In the genomic region with DNA sequence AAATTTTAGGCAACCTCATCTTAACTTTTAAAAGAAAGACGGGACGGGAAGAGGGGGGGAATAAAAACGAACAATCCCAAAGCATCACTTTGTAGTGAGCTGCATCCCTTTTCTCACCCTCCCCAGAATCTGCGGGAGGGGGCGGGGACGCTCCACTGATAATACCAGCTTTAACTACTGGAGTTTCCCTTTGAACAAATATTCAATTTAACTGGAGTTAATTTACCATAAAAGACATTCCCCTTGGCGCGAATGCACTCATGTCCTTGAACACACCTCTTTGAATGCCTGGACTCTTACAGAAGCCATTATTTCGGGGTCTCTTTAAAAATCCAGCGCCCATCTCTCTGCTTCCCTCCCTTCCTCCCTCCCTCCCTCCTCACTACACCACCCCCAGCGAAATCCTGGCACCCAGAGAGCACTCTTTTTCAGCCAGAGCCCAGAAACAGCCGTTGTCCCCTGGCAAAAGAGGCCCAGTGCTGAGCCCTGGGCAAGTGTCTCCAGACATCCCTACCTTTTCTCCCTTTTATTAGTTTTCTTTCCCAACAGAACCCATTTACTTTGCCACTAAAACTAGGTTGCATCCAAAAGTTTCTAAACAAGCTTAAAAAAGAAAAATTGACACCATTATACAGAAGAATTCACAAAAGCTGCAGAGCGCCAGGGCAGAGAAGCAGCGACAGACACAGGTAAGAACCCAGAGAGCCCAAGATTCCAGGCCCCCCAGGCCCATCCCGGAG, we compare ENCODE assay signal across 8 mouse cellular contexts.
DNase-seq lines count a peak whose midpoint lies in the region; ATAC-seq and TF ChIP-seq lines count a peak whose summit lies in the region.

No protein-coding gene starts in this region.

- peak overlapping the region; percentile 99 for H3K27ac ChIP-seq in liver, adult 2 months (replicated peaks; ENCODE audit: insufficient read depth, low read depth, low read length)
- H3K27ac ChIP-seq in heart, postnatal 0 days (ENCODE audit: low read depth): peak overlapping the region; percentile 100
- H3K27ac ChIP-seq in limb, embryonic 13.5 days: peak overlapping the region; percentile 100
- H3K27ac ChIP-seq in neural tube, embryonic 14.5 days (ENCODE audit: low read depth, low read length): peak overlapping the region; percentile 99

- peak overlapping the region; percentile 95 for H3K4me2 ChIP-seq in heart, postnatal 0 days (ENCODE audit: low read depth, low read length)
- peak overlapping the region; percentile 87 for H3K4me2 ChIP-seq in limb, embryonic 13.5 days (replicated peaks)
- peak overlapping the region; percentile 93 for H3K4me2 ChIP-seq in neural tube, embryonic 14.5 days (ENCODE audit: low read depth, low read length)

- H3K36me3 ChIP-seq in liver, adult 2 months (ENCODE audit: control insufficient read depth, insufficient read depth, low read length): no peaks in the 10 kb centered on the region
- no peaks in the 10 kb centered on the region for H3K36me3 ChIP-seq in heart, postnatal 0 days (replicated peaks; ENCODE audit: control insufficient read depth, insufficient read depth, low read length)
- H3K36me3 ChIP-seq in limb, embryonic 13.5 days: no peaks in the 10 kb centered on the region
- H3K36me3 ChIP-seq in neural tube, embryonic 14.5 days (ENCODE audit: control insufficient read depth, insufficient read depth, low read length): no peaks in the 10 kb centered on the region

- DNase-seq in liver, adult 2 months (ENCODE audit: extremely low read depth, low read depth, low spot score): peak; percentile 78
- no peak for DNase-seq in liver
- peak; percentile 30 for DNase-seq in embryo, embryonic 9.5 days (ENCODE audit: extremely low spot score)
- peak; percentile 56 for DNase-seq in heart, postnatal 0 days (ENCODE audit: low spot score)
- no peak for DNase-seq in right cerebral cortex, adult 2 months (ENCODE audit: low spot score in 2 of 2)
- no peak for DNase-seq in spleen, adult 12 weeks (ENCODE audit: low spot score)

- no peak for ATAC-seq in heart, postnatal 0 days (ENCODE audit: insufficient read depth, low read depth)
- no peak for ATAC-seq in limb, embryonic 13.5 days (ENCODE audit: low FRiP score, low read depth)
- ATAC-seq in neural tube, embryonic 14.5 days (ENCODE audit: low read depth): no peak

- peaks cover 6% of the 10 kb centered on the region for H3K79me2 ChIP-seq in liver, adult 2 months (ENCODE audit: control insufficient read depth, insufficient read depth, low read length)

- H3K9ac ChIP-seq in liver, adult 2 months (ENCODE audit: low read depth, low read length): peak overlapping the region; percentile 96
- H3K9ac ChIP-seq in heart, postnatal 0 days (replicated peaks; ENCODE audit: low read depth, low read length): peak overlapping the region; percentile 98
- H3K9ac ChIP-seq in limb, embryonic 13.5 days: peak overlapping the region; percentile 100
- H3K9ac ChIP-seq in neural tube, embryonic 14.5 days (replicated peaks; ENCODE audit: low read depth, low read length): peak overlapping the region; percentile 98

- no peaks in the 10 kb centered on the region for H3K9me3 ChIP-seq in heart, postnatal 0 days (replicated peaks; ENCODE audit: control insufficient read depth, low read length)
- no peaks in the 10 kb centered on the region for H3K9me3 ChIP-seq in limb, embryonic 13.5 days
- no peaks in the 10 kb centered on the region for H3K9me3 ChIP-seq in neural tube, embryonic 14.5 days (ENCODE audit: control insufficient read depth, low read length)

- no peaks in the 10 kb centered on the region for H3K27me3 ChIP-seq in liver, adult 2 months (ENCODE audit: control insufficient read depth, insufficient read depth, low read length)
- H3K27me3 ChIP-seq in heart, postnatal 0 days (ENCODE audit: control insufficient read depth, insufficient read depth, low read length): no peaks in the 10 kb centered on the region
- no peaks in the 10 kb centered on the region for H3K27me3 ChIP-seq in limb, embryonic 13.5 days
- no peaks in the 10 kb centered on the region for H3K27me3 ChIP-seq in neural tube, embryonic 14.5 days (ENCODE audit: control insufficient read depth, insufficient read depth, low read length)

- no peak for TF ChIP-seq EP300 in heart, postnatal 0 days (IDR thresholded peaks at IDR 0.05; ENCODE audit: low read depth)

- 0 out of 2 replicates have a peak, but pooled peaks have one; percentile 40 for TF ChIP-seq POLR2A in liver, adult 2 months (IDR thresholded peaks at IDR 0.05; ENCODE audit: extremely low read depth, insufficient read depth, low read length)

- H3K4me3 ChIP-seq in liver, adult 2 months (ENCODE audit: insufficient read depth, low read depth, low read length): peak overlapping the region; percentile 93
- peak overlapping the region; percentile 97 for H3K4me3 ChIP-seq in heart, postnatal 0 days (ENCODE audit: low read depth, low read length)
- peak overlapping the region; percentile 100 for H3K4me3 ChIP-seq in limb, embryonic 13.5 days
- H3K4me3 ChIP-seq in neural tube, embryonic 14.5 days (ENCODE audit: low read depth, low read length): peak overlapping the region; percentile 81

- H3K4me1 ChIP-seq in liver, adult 2 months (ENCODE audit: control insufficient read depth, insufficient read depth, low read length): peaks cover 11% of the 10 kb centered on the region
- peaks cover 6% of the 10 kb centered on the region; the same call in 1 of the 2 replicates for H3K4me1 ChIP-seq in heart, postnatal 0 days (ENCODE audit: control insufficient read depth, insufficient read depth)
- peaks cover 49% of the 10 kb centered on the region for H3K4me1 ChIP-seq in limb, embryonic 13.5 days
- peaks cover 11% of the 10 kb centered on the region for H3K4me1 ChIP-seq in neural tube, embryonic 14.5 days (ENCODE audit: control insufficient read depth, insufficient read depth, low read length)

- 3% methylated on average over 15 of the region's 15 CpGs for WGBS in liver, adult 2 months
- WGBS in heart, postnatal 0 days: 5% methylated on average over 15 of the region's 15 CpGs
- 5% methylated on average over 15 of the region's 15 CpGs for WGBS in limb, embryonic 13.5 days
- WGBS in neural tube, embryonic 14.5 days: 5% methylated on average over 15 of the region's 15 CpGs

- TF ChIP-seq CTCF in liver, adult 2 months (IDR thresholded peaks at IDR 0.05; ENCODE audit: low read depth, low read length): no peak
- TF ChIP-seq CTCF in heart, postnatal 0 days (IDR thresholded peaks at IDR 0.05; ENCODE audit: low read depth): no peak

Comparison
In these comparisons a context has a peak if more than half of its experiments do, and no peak if none do; other contexts are left out.
1. DNase-seq: peak in liver, adult 2 months (single experiment), embryo, embryonic 9.5 days (single experiment) and heart, postnatal 0 days (single experiment); none in liver (single experiment), right cerebral cortex, adult 2 months (0 of 2) and spleen, adult 12 weeks (single experiment).
2. Peak in every context shown above with its lines, with median percentiles within 50 percentile points of each other: H3K27ac ChIP-seq, H3K4me3 ChIP-seq, H3K9ac ChIP-seq and H3K4me2 ChIP-seq.